Mouse (Mus musculus): ENCODE measurements around the gene Nat8f6. TPM values are rescaled to one million over a fixed set of nuclear protein-coding genes. Genes with fewer than 3 reads are reported as not detected.
"Not testable (repeated sequence)": the region's sequence is repeated elsewhere in the genome, so short reads cannot be mapped to it uniquely, and the experiment has no call there.

Gene Nat8f6
- total RNA-seq (2021) = 1 to 10 TPM; 1.1 to 2.8 TPM

DNA sequence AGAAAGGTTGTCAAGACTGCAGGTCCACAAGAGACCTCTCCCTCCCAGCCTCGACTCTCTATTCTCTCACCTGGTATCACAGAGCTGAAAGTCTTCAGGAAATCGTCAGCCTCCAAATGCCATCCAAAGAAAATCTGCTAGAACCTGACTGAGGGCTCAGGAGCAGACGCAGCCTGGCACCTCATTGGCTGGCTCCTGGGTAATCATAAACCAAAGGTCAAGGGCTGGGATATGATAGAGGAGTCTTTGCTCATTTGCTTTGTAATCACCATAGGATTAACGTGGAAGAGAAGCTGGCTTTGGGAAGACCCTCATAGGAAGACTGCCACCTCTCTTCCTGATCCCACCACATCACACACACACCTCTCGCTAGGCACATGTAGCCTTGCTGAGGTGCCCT, at the start of gene Nat8f6, which contains the start of gene Nat8f5:
Gene Nat8f6 (minus strand): TSS at position 118 of the 400 bp plus-strand sequence.
Gene Nat8f5 (minus strand): TSS at position 136 of the 400 bp plus-strand sequence.
- no peak for DNase-seq (ENCODE audit: low spot score in 2 of 2)
- intact Hi-C loops (cut with DNase I) = no loop called here

DNA sequence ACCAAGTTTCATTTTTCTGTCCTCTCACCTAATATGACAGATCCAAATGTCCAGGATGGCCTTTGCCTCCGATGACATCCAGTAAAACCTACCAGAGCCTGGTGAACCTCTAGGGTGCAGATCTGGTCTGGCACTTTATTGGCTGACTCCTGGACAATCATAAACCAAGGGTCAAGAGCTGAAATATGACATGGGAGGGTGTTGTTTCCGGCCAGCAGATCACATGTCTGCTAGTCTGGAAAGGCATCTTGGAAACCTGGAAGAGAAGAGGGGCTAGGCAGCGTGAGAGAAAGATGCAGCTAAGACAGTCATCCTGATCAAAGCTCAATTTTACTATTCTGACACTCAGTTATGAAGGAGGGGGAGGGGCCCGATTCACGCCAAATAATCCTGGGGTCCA, 48.3 kb upstream of the Nat8f6 start, which contains the start of gene Nat8f2:
Gene Nat8f2 (minus strand): TSS at position 153 of the 400 bp plus-strand sequence.
- intact Hi-C loops (cut with DNase I); DNase-seq (ENCODE audit: low spot score in 2 of 2): not testable (repeated sequence)

DNA sequence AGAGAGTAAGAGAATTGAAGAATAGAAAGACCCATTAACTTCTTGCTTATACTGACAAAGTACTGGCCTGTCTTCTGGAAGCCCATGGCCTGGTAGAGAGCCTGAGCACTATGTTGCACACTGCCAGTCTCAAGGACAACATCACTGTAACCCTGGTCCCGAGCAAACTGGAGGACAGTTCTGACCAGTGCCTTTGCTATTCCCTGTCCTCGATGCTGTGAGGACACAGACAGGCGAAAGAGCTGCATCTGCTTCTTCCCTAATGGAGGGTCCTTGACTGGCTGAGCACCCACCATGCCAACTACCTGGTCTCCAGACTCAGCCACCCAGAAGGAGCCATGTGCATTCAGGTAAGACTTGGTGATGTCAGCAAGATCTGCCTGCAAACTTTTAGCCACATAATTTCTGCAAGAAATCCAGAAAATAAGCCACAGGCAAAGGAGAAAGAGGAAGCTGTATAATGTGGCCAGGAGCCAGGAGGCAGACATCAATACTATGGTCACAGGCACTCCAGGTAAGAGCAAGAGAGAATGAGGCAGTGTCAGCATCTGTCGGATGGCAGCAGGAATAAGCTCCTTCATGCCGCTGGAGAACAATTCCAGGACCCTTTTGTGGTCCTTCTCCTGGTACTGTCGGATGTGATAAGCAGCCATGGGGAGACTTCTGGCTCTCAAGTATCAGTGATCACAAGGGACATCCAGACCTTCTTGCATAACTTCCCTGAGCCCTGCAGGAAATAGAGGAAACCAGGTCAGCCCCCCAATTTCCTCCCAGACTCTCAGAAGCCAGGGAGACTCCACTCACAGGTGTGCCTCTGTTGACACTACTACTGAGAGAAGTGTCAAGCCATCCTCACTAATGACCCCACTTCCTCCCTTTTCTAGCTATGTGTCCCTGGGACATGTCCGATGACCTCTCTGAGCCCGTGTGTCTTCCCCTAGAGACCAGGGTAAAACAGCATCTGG, 47.3 kb upstream of the Nat8f6 start:
- no peak for DNase-seq (ENCODE audit: low spot score in 2 of 2)
- intact Hi-C loops (cut with DNase I) = no loop called here

DNA sequence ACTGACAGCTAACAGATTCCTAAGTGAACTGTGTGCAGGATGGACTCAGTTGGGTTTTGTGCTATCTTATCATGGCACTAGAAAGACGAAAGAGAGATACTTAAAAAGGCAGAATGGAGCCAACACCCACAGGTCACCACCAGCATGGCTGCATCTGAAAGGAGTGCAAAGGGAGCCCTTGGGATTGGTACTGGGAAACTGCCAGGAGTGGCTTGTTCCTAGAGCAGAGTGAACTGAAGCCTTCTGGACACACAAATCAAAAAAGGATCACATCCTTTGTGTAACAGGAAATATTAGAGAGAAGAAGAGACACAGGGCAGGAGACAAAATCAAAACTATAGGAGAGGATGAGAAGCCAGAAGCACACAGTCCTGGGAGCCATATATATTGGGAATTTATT, 46.2 kb upstream of the Nat8f6 start:
- intact Hi-C loops (cut with DNase I); DNase-seq (ENCODE audit: low spot score in 2 of 2): not testable (repeated sequence)

DNA sequence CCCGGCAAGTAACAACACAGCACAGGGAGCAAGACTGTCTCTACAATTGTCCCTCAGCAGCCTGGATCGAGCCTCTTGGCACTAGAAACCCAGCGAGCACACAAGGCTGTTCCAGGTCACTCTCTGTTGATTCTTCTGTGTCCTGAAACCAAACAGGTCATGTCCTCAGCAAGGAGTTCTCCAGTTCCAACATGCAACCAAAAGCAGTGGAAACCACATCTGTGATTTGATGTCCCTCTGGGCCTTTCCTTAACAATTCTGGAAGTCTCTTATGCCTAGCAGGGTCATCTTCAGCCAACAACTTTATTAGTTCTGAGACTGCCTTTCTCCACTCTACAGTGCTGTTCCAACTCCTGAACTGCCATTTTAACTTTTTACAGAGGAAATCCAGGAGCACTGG, 45.4 kb upstream of the Nat8f6 start:
- intact Hi-C loops (cut with DNase I); DNase-seq (ENCODE audit: low spot score in 2 of 2): not testable (repeated sequence)

DNA sequence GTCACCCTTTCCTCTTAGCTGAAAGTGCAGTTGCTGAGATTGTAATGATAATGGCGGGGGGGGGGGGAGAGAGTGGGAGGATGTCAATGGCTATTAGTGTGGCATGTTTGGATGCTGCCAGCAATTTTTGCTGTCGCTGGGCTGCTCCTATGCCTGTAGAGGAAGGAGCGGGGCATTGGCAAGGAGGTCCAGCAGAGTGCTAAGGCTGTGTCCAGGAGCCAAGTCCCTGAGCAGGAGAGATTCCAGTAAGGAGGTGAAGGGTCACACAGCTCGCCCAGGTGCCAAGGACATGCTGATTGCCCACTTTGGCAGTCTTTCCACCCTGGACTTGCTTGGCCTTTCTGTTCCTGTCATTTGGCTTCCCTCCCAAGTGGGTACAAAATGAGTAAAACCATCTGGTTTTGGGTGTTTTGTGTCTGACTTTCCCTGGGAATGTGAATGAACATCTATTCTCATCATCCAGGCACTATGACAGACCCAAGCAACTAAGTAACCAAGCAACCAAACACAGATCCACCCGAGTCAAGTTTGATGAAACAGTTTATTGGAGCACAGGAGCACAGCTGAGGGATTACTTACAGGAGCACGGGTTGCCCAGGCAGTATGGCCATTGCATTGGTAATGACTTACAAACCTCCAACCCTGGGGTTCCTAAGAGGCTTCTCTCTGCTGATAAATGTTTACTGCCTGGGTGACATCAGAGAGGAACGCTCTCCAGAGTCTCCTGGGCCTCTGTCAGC, 44.3 kb upstream of the Nat8f6 start:
- intact Hi-C loops (cut with DNase I); DNase-seq (ENCODE audit: low spot score in 2 of 2): not testable (repeated sequence)

DNA sequence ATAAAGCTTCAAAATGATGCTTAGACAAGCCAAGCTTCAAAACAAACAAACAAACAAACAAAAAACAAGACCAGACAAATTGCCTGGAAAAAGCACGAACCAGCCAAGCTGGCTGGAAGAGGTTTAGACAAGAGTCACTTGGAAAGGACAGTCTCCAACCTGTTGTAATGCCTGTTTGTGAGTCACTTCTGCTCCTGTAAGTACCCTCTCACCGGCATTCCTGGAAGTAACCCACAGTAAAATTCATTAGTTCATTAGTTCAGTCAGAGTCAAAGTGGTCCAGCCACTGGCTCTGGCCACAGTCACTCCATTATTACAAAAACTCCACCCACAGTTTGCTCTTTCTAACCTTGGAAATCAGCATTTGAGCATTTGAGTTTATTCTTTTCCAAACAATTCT, 43.1 kb upstream of the Nat8f6 start:
- intact Hi-C loops (cut with DNase I) = no loop called here
- DNase-seq (ENCODE audit: low spot score in 2 of 2) = no peak

DNA sequence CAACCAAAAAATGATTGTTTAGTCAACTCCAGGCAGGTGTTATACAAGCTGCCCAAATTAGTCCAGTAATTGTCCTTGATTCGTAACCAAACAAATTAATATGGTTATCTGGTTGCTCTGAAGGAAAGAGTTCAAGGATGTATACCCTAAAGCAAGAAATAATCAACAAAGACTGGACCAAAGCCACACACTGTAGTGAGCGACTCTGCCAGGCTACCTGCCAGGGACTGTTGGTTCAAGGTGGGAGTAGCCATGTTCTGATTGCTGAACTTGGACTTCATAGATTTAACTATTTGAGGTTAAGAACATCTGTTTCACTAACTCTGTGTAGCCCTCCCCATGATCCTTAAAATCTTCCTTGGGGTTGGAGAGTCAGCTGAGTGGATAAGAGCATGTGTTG, 42.4 kb upstream of the Nat8f6 start:
- DNase-seq (ENCODE audit: low spot score in 2 of 2) = no peak
- intact Hi-C loops (cut with DNase I) = no loop called here

DNA sequence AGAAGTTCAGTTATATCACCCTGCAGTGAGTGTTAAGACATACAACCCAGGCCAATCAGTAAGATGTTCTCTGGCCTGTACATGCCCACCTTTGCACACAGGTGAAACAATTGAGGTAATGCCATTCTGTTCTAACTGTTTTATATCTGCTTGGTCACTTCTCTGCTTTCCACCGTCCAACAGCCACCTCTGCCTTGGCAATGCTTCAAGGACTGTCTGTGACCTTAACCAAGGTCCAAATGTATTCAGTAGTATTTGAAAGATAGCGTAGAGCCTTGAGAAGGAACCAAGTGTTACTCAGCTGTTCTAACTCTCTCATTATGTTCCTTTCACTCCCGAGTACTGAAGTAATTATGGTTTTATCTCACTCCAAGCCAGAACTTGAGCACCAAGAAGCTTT, 41.8 kb upstream of the Nat8f6 start:
- intact Hi-C loops (cut with DNase I) = no loop called here
- no peak for DNase-seq (ENCODE audit: low spot score in 2 of 2)

DNA sequence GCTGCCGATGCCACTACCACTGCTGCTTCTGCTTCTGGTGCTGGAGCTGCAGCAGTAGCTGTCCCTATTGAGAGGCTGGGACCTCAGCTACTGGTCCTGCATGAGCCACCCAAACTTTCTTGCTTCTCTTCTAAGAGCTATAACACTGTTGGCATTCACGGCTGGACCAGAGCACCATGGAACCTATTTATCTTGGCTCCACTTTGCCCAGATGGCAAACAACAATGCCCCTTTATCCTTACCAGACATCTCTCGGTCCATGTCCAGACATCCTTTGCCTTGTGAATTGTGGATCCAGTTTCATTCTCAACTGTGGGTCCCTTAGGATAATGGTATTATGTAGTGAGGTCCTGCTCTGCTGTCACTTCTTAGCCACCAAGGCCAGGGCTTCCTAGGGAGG, 40.5 kb upstream of the Nat8f6 start:
- intact Hi-C loops (cut with DNase I) = no loop called here

DNA sequence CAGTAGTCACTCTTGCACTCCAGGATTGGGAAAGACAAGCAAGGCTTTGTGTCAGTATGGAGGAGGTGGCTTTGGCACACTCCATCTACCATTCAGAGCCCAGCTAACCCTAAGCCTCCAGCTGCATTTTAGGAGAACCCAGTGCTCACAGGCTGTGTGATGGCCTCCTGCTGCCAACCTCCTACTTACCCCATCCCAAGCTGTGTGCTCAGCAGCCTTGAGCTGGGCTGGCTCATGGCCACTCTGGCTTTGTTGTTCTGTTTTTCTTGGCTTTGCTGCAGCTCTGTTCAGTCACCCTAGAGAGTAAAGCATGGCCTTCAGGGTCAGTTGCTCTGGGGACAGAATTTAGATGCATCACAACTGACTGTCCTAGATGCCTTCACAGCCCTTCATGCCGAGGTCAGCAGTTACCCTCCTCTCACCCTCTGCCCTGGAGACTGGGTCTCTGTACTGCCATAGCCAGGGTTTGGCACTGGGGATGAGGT, 35.5 kb upstream of the Nat8f6 start:
- peak; percentile 52 to 59 for DNase-seq (ENCODE audit: low spot score in 2 of 2)
- intact Hi-C loops (cut with DNase I) = no loop called here

More for the DNA sequence above, 40.5 kb upstream of the Nat8f6 start:
- no peak for DNase-seq (ENCODE audit: low spot score in 2 of 2)

DNA sequence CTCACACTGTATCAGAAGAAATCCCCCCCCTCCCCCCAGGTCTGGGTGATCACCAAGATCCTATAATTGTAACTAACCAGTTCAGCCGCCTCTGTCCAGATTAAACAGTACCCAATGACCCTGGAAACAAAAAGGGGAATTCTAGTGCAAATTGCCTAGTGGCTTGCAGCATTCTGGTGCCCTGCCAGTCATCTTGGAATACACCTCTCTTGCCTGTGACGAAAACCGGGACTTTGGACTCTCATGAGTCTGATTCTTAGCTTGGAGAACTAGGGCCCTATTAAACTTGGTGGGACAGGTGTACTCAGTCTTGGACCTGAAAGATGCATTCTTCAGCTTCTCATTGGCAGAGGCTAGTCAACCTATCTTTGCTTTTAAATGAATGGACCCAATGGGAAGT, 32.7 kb upstream of the Nat8f6 start:
- intact Hi-C loops (cut with DNase I) = no loop called here
- DNase-seq (ENCODE audit: low spot score in 2 of 2) = no peak

DNA sequence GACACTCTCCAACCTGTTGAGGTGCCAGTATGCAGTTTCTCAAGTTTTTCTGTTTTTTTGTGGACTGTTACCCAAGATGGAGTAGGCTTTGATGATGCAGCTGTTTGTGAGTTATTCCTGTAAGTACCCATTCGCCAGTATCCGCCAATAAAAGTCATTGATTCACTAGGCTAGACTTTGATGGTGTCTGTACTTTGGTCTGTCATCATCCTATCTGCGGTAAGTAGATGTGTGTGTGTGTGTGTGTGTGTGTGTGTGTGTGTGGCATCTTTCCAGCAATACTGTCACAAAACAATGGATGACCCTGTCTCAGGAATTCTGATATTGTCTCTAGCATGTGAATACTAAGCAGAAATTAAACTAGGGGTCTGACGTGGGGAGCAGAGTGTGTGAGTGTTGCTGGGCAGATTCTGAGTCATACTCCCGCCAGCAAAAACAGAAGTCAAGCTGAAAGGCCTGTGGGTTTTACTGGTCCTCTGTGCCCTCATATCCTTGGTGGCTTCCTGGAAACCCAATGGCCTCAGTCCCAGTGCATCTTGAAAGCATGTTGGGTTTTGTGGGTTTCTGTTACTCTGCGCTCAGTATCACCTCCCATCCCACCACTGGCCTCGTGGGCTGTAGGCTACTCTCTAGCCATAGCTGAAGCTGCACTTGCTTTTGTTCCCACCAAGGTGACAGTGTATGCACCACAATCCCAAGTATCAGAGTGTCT, 30.5 kb upstream of the Nat8f6 start:
- no peak for DNase-seq (ENCODE audit: low spot score in 2 of 2)
- intact Hi-C loops (cut with DNase I) = no loop called here

DNA sequence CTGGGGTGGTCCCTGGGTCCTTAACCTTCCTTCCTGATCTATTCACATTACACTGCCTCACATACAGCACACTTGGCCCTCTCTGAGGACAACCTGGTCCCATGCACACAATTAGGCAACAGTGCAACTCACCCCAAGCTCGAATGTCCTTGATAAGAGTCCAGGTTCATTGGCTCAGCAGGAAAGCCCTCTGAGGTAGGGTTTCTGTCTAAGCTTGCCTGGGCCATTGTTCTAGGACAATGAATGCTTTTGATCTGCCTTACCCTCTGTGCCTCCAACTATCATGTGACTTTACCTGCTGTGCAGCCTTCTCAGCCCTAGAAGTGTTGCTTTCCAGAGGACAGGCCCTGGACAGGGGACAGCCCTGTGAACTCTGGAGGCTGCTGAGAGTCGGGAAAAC, 28.5 kb upstream of the Nat8f6 start:
- intact Hi-C loops (cut with DNase I) = no loop called here
- no peak for DNase-seq (ENCODE audit: low spot score in 2 of 2)

DNA sequence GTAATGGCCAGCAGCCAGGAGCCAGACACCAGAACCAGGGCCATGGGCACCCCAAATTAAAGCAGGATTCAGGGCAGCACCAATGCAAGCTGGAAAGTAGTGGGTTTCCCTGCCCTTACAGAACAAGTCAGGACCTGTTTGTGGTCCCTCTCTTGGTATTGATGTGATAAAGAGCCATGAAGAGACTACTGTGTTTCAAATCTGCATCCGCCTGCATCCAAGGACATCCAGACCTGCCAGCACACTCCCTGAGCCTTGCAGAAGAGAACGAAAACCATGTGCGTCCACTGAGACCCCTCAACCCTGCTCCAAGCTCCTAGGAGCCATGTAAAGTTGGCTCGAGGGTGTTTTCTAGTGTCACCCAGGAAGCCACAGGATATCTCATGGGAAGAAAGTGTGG, 27.4 kb upstream of the Nat8f6 start:
- intact Hi-C loops (cut with DNase I) = no loop called here
- no peak for DNase-seq (ENCODE audit: low spot score in 2 of 2)

DNA sequence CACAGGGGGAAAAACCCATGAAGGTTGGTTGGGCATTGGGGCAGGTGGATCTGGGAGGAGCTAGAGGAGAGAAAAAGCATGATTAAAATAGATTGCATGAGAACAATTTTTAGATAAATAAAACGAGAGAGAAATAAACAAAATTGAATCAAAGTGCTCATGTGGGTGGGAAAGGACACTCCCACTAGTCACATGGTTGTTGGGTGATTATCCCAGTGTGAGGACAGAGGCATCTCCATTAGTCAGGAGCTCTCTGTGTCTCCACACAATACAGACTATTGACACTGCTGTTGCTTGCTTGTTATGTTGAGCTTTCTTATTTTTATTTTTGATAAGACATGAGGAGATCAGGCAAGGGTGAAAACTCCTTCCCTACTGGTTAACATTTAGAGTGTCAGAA, 26.2 kb upstream of the Nat8f6 start:
- intact Hi-C loops (cut with DNase I) = no loop called here

DNA sequence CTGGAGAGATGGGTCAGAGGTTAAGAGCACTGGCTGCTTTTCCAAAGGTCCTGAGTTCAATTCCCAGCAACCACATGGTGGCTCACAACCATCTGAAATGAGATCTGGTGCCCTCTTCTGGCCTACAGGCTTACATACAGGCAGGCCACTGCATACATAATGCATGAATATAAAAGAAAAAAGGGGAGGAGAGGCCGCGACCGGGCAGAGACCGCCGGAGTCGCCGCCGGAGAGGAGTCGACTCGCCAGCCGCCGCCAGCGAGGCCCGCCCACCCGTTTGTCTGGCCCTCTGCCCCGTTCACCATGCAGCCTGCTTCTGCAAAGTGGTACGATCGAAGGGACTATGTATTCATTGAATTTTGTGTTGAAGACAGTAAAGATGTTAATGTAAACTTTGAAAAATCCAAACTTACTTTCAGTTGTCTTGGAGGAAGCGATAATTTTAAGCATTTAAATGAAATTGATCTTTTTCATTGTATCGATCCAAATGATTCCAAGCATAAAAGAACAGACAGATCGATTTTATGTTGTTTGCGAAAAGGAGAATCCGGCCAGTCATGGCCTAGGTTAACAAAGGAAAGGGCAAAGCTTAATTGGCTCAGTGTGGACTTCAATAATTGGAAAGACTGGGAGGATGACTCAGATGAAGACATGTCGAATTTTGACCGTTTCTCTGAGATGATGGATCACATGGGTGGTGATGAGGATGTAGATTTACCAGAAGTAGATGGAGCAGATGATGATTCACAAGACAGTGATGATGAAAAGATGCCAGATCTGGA, 23.1 kb upstream of the Nat8f6 start:
- DNase-seq (ENCODE audit: low spot score in 2 of 2); intact Hi-C loops (cut with DNase I): not testable (repeated sequence)

More for the DNA sequence above, 26.2 kb upstream of the Nat8f6 start:
- DNase-seq (ENCODE audit: low spot score in 2 of 2) = no peak

DNA sequence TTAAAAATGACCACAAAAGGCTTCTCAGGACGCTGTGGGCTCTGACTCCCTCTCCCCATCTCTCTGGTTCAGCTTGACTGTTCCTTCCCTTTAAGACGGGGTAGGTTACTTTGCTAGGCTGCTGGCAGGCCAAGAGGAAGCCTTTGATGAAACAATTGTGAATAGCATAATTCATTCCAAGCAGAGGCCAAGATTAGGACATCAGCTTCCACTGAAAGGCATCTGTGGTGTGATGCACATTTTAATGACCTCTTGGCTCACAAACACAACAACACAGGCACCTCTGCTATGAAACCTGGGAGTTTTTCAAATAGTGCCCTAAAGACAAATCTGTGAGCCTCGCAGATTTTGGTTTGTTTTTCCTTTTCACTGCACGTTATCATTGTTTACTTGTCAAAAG, 19.2 kb upstream of the Nat8f6 start:
- DNase-seq (ENCODE audit: low spot score in 2 of 2) = peak in 1 of 2 experiments; percentile 8
- intact Hi-C loops (cut with DNase I) = loop anchor here (2.0 kb wide), 1 partner anchor 55 kb away; no protein-coding TSS in a partner anchor

DNA sequence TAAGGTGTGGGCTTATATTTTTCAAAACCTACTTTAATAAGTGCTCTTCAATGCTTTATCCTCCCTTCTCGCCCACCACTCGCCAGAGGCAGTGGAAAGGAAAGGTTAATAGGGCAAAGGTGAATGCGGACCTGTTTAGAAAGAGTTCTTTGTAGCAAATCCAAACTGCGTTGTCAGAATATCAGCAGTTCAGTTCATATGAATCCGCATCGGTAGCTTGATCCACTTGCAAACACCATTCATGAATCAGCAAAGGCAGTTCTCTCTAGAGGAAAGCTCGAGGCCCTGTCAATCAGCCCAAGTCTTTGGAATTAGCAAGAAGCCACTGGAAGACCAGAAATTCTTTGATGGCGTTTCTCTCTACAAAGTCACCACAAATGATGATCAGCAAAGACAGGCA, 17.9 kb upstream of the Nat8f6 start:
- no peak for DNase-seq (ENCODE audit: low spot score in 2 of 2)
- intact Hi-C loops (cut with DNase I) = loop anchor here (2.0 kb wide), 1 partner anchor 56 kb away; no protein-coding TSS in a partner anchor
